Mouse (Mus musculus): ENCODE results near the gene Stk24. TPM values are rescaled to one million over a fixed set of nuclear protein-coding genes. Genes with fewer than 3 reads are reported as not detected.
A peak's percentile ranks its signal among the peaks of the same experiment; 100 is the strongest.

Stk24 gene
- polyA plus RNA-seq, 1 experiment from 2014 or later: 23.3 TPM

- 93% methylated on average over 17 of the region's 17 CpGs for WGBS
- Histone ChIP-seq H3K9ac (replicated peaks; ENCODE audit: low read length) (no peak overlapping the region), H3K9me3 (ENCODE audit: control insufficient read depth, low read length) (no peaks in the 10 kb centered on the region), H3K4me2 (ENCODE audit: low read length) (no peak overlapping the region), H3K4me1 (ENCODE audit: control insufficient read depth, insufficient read depth, low read length) (0 out of 2 replicates have a peak, but pooled peaks cover 3% of the 10 kb centered on the region), H3K27ac (replicated peaks; ENCODE audit: low read depth, low read length) (no peak overlapping the region), H3K27me3 (ENCODE audit: control insufficient read depth, insufficient read depth, low read length) (no peaks in the 10 kb centered on the region), H3K4me3 (replicated peaks; ENCODE audit: low read depth, low read length) (no peak overlapping the region), H3K36me3 (ENCODE audit: control insufficient read depth, insufficient read depth, low read length) (no peaks in the 10 kb centered on the region)
- no peak for ATAC-seq (ENCODE audit: low FRiP score, low TSS enrichment)
- DNase-seq: no peak
These were observed 18.3 kb downstream of the Stk24 start for GRCm38 (mm10) chr14:121361319-121362114.

GRCm38 (mm10) chr14:121359850-121360249 lies 20.0 kb downstream of the Stk24 start:
- Histone ChIP-seq H3K4me1 (ENCODE audit: control insufficient read depth, insufficient read depth, low read length) (no peaks in the 10 kb centered on the region), H3K27ac (replicated peaks; ENCODE audit: low read depth, low read length) (no peak overlapping the region), H3K9me3 (ENCODE audit: control insufficient read depth, low read length) (no peaks in the 10 kb centered on the region), H3K9ac (replicated peaks; ENCODE audit: low read length) (no peak overlapping the region), H3K4me2 (ENCODE audit: low read length) (no peak overlapping the region), H3K36me3 (ENCODE audit: control insufficient read depth, insufficient read depth, low read length) (no peaks in the 10 kb centered on the region), H3K4me3 (replicated peaks; ENCODE audit: low read depth, low read length) (no peak overlapping the region), H3K27me3 (ENCODE audit: control insufficient read depth, insufficient read depth, low read length) (no peaks in the 10 kb centered on the region)
- 47% methylated on average over 8 of the region's 8 CpGs for WGBS
- ATAC-seq (ENCODE audit: low FRiP score, low TSS enrichment): no peak
- peak; percentile 28 for DNase-seq

- ATAC-seq (ENCODE audit: low FRiP score, low TSS enrichment) (no peak), DNase-seq (no peak)
- H3K4me2 ChIP-seq (ENCODE audit: low read length): no peak overlapping the region
- no peaks in the 10 kb centered on the region for H3K4me1 ChIP-seq (ENCODE audit: control insufficient read depth, insufficient read depth, low read length)
- no peak overlapping the region for H3K4me3 ChIP-seq (replicated peaks; ENCODE audit: low read depth, low read length)
- H3K27me3 ChIP-seq (ENCODE audit: control insufficient read depth, insufficient read depth, low read length): no peaks in the 10 kb centered on the region
- 61% methylated on average over 3 of the region's 3 CpGs for WGBS
- H3K36me3 ChIP-seq (ENCODE audit: control insufficient read depth, insufficient read depth, low read length): no peaks in the 10 kb centered on the region
- no peak overlapping the region for H3K9ac ChIP-seq (replicated peaks; ENCODE audit: low read length)
- H3K27ac ChIP-seq (replicated peaks; ENCODE audit: low read depth, low read length): no peak overlapping the region
- no peaks in the 10 kb centered on the region for H3K9me3 ChIP-seq (ENCODE audit: control insufficient read depth, low read length)
These were observed 20.8 kb downstream of the Stk24 start for GRCm38 (mm10) chr14:121359015-121359414.

GRCm38 (mm10) chr14:121358327-121358726 lies 21.5 kb downstream of the Stk24 start:
- H3K4me2 ChIP-seq (ENCODE audit: low read length): no peak overlapping the region
- 94% methylated on average over 1 of the region's 1 CpGs for WGBS
- H3K9me3 ChIP-seq (ENCODE audit: control insufficient read depth, low read length): no peaks in the 10 kb centered on the region
- DNase-seq: no peak
- H3K4me3 ChIP-seq (replicated peaks; ENCODE audit: low read depth, low read length): no peak overlapping the region
- ATAC-seq (ENCODE audit: low FRiP score, low TSS enrichment): no peak
- no peaks in the 10 kb centered on the region for H3K4me1 ChIP-seq (ENCODE audit: control insufficient read depth, insufficient read depth, low read length)
- no peaks in the 10 kb centered on the region for H3K27me3 ChIP-seq (ENCODE audit: control insufficient read depth, insufficient read depth, low read length)
- no peak overlapping the region for H3K27ac ChIP-seq (replicated peaks; ENCODE audit: low read depth, low read length)
- H3K36me3 ChIP-seq (ENCODE audit: control insufficient read depth, insufficient read depth, low read length): no peaks in the 10 kb centered on the region
- H3K9ac ChIP-seq (replicated peaks; ENCODE audit: low read length): no peak overlapping the region

DNA sequence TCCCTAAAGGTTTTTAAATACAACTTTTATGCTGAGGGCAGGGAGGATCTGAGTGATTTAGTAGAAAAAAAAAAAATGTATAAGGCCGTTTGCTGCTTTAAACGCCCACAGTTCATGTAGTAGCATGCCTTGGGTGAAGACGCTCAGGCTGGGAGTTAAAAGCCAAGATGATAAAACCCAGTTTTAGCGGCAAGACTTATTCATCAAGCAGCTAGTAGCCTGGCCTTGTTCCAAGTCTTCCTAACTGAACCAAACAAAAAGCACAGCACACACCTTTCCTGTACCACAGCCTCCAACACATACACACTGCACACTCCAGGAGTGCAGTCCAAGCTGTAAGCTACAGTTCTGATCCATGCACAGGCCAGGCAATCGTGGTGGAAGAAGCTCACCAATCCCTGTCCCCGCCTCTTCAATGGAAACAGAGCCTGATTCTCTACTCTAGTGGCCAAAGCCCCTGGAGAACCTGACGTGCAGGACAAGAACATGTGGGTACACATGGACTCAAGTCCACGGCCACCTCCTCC lies 23.4 kb downstream of the Stk24 start:
- Histone ChIP-seq H3K4me3 (replicated peaks; ENCODE audit: low read depth, low read length) (no peak overlapping the region), H3K4me2 (ENCODE audit: low read length) (no peak overlapping the region), H3K27me3 (ENCODE audit: control insufficient read depth, insufficient read depth, low read length) (no peaks in the 10 kb centered on the region), H3K9me3 (ENCODE audit: control insufficient read depth, low read length) (no peaks in the 10 kb centered on the region), H3K9ac (replicated peaks; ENCODE audit: low read length) (no peak overlapping the region), H3K27ac (replicated peaks; ENCODE audit: low read depth, low read length) (no peak overlapping the region), H3K4me1 (ENCODE audit: control insufficient read depth, insufficient read depth, low read length) (no peaks in the 10 kb centered on the region), H3K36me3 (ENCODE audit: control insufficient read depth, insufficient read depth, low read length) (no peaks in the 10 kb centered on the region)
- 83% methylated on average over 8 of the region's 8 CpGs for WGBS
- DNase-seq: no peak
- no peak for ATAC-seq (ENCODE audit: low FRiP score, low TSS enrichment)

GRCm38 (mm10) chr14:121355732-121356131 lies 24.1 kb downstream of the Stk24 start:
- H3K4me2 ChIP-seq (ENCODE audit: low read length): no peak overlapping the region
- H3K27ac ChIP-seq (replicated peaks; ENCODE audit: low read depth, low read length): no peak overlapping the region
- no peaks in the 10 kb centered on the region for H3K36me3 ChIP-seq (ENCODE audit: control insufficient read depth, insufficient read depth, low read length)
- H3K27me3 ChIP-seq (ENCODE audit: control insufficient read depth, insufficient read depth, low read length): no peaks in the 10 kb centered on the region
- no peak overlapping the region for H3K4me3 ChIP-seq (replicated peaks; ENCODE audit: low read depth, low read length)
- 83% methylated on average over 6 of the region's 6 CpGs for WGBS
- H3K4me1 ChIP-seq (ENCODE audit: control insufficient read depth, insufficient read depth, low read length): no peaks in the 10 kb centered on the region
- ATAC-seq (ENCODE audit: low FRiP score, low TSS enrichment) (no peak), DNase-seq (no peak)
- H3K9ac ChIP-seq (replicated peaks; ENCODE audit: low read length): no peak overlapping the region
- H3K9me3 ChIP-seq (ENCODE audit: control insufficient read depth, low read length): no peaks in the 10 kb centered on the region

DNA sequence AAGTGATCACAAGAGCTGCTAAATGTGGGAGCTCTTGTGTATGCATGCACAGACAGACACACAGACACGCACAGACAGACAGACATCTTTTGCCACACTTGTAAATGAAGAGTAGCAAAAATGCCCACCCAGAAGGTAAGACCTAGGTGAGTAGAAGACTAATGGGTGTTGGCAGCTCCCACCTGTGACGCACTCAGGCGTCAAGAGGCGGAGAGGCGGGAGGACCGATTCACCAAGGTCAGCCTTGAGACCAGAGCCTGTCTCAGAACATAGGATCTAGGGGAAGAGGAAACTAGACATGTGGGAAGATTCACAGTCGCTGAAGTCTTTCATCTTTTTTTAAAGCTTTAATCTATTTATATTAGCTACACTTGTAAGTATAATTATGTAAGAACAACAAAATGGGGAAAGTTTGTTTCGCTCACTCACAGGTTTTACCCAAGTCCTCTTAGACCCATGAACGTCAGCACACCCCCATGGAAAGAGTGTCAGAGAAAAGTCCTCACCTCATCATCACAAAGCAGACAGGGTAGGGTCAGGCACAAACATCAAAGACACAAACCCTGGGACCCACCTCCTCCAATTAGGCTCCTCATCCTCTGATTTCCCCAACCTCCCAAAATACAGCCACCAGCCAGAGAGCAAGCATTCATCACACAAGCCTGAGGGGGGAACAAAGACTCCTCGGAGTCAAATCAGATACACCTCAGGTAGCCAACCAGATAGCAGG lies 26.0 kb downstream of the Stk24 start:
- no peaks in the 10 kb centered on the region for H3K36me3 ChIP-seq (ENCODE audit: control insufficient read depth, insufficient read depth, low read length)
- H3K4me1 ChIP-seq (ENCODE audit: control insufficient read depth, insufficient read depth, low read length): no peaks in the 10 kb centered on the region
- no peaks in the 10 kb centered on the region for H3K9me3 ChIP-seq (ENCODE audit: control insufficient read depth, low read length)
- no peak overlapping the region for H3K4me2 ChIP-seq (ENCODE audit: low read length)
- no peak overlapping the region for H3K27ac ChIP-seq (replicated peaks; ENCODE audit: low read depth, low read length)
- H3K4me3 ChIP-seq (replicated peaks; ENCODE audit: low read depth, low read length): no peak overlapping the region
- DNase-seq (no peak), ATAC-seq (ENCODE audit: low FRiP score, low TSS enrichment) (no peak)
- no peak overlapping the region for H3K9ac ChIP-seq (replicated peaks; ENCODE audit: low read length)
- H3K27me3 ChIP-seq (ENCODE audit: control insufficient read depth, insufficient read depth, low read length): no peaks in the 10 kb centered on the region
- 91% methylated on average over 10 of the region's 10 CpGs for WGBS

DNA sequence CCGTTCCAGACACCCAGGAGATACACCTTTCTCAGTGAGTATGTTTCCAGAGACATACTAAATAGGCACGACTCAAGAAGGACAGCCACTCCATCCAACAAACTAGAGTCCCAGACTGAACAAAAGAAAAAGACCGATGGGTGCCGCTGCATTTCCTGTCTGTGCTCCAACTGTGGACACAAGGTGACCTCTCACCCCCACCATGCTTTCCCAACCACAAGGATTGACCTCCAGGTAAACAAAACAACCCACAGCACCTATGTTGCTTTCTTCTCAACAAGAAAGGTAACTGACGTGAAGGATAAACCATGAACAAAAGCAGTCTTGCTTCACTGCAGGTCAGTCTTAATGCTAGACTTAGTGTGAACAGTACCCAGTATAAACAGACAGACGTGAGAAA lies 27.1 kb downstream of the Stk24 start:
- Histone ChIP-seq H3K9ac (replicated peaks; ENCODE audit: low read length) (no peak overlapping the region), H3K4me2 (ENCODE audit: low read length) (no peak overlapping the region)
- DNase-seq: no peak

More for the DNA sequence above, 27.1 kb downstream of the Stk24 start:
- ATAC-seq (ENCODE audit: low FRiP score, low TSS enrichment): no peak
- Histone ChIP-seq H3K4me3 (replicated peaks; ENCODE audit: low read depth, low read length) (no peak overlapping the region), H3K4me1 (ENCODE audit: control insufficient read depth, insufficient read depth, low read length) (no peaks in the 10 kb centered on the region), H3K36me3 (ENCODE audit: control insufficient read depth, insufficient read depth, low read length) (no peaks in the 10 kb centered on the region), H3K9me3 (ENCODE audit: control insufficient read depth, low read length) (no peaks in the 10 kb centered on the region), H3K27ac (replicated peaks; ENCODE audit: low read depth, low read length) (no peak overlapping the region), H3K27me3 (ENCODE audit: control insufficient read depth, insufficient read depth, low read length) (no peaks in the 10 kb centered on the region)
- WGBS: 90% methylated on average over 6 of the region's 6 CpGs

All from midbrain, embryonic 14.5 days (tissue).